Mouse (Mus musculus) MEL (cell line): Measurements from ENCODE around the gene Dlx3.

ENCODE experiments used
- BHLHE40 ChIP-seq: IDR thresholded peaks from 2 replicates; pipeline ENCODE4 v1.6.1; 2012; ENCODE audit warnings: low read depth, mild to moderate bottlenecking, inconsistent platforms, low read length, improper control_type of control experiment, borderline replicate concordance
- CTCF ChIP-seq, 3 experiments: IDR thresholded peaks in 2 of 3; conservative IDR thresholded peaks in 1 of 3; 2 replicates each; pipeline ENCODE4 v1.5.1; 2011 to 2012; ENCODE audit warnings: low read length in 3 of 3, low read depth in 2 of 3, mild to moderate bottlenecking in 2 of 3, improper control_type of control experiment in 1 of 3, inconsistent platforms in 1 of 3, mixed read lengths in 1 of 3, moderate library complexity in 1 of 3; ENCODE audit not compliant: control insufficient read depth in 1 of 3, insufficient read depth in 1 of 3, poor library complexity in 1 of 3, severe bottlenecking in 1 of 3
- ELF1 ChIP-seq: IDR thresholded peaks from 2 replicates; pipeline ENCODE4 v1.6.1; 2014; ENCODE audit warnings: low read depth, mild to moderate bottlenecking, inconsistent platforms, low read length, improper control_type of control experiment, moderate library complexity
- GATA1 ChIP-seq: IDR thresholded peaks from 2 replicates; pipeline ENCODE4 v1.6.1; 2011; ENCODE audit warnings: low read depth, low read length, improper control_type of control experiment
- HCFC1 ChIP-seq: IDR thresholded peaks from 2 replicates; pipeline ENCODE4 v1.6.1; 2012; ENCODE audit warnings: low read depth, mild to moderate bottlenecking, inconsistent platforms, low read length, improper control_type of control experiment, moderate library complexity
- MAX ChIP-seq: IDR thresholded peaks from 2 replicates; pipeline ENCODE4 v1.6.1; 2011; ENCODE audit warnings: low read length, improper control_type of control experiment
- ZKSCAN1 ChIP-seq: IDR thresholded peaks from 2 replicates; pipeline ENCODE4 v1.6.1; 2012; ENCODE audit warnings: low read depth, mild to moderate bottlenecking, inconsistent platforms, low read length, improper control_type of control experiment, moderate library complexity

DNA sequence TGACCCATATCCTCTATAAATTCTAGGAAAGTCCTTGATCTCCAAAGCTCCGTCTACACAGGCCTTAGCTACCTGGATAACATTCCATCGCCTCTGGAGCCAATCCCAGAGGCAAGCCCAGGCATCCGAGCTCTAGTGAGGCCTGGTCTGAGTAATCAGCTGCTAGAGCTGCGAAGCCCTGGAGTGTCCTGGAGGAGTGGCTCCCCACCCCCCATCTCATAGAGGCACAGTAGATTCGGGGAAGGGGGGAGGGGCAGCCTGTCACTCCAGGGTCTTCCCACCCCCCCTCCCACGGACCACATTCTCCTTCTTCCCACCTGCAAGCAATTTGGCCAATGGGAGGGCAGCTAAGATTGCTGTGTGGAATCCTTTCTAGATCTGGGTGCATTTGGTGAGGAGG is 17.4 kb downstream of the Dlx3 start:
- TF ChIP-seq MAX, result no peak
- TF ChIP-seq CTCF (IDR thresholded peaks at IDR 0.05 in 2 of 3, conservative IDR thresholded peaks at IDR 0.05 in 1 of 3; ENCODE audit: control insufficient read depth in 1 of 3, insufficient read depth in 1 of 3, low read depth in 2 of 3, low read length in 3 of 3, poor library complexity in 1 of 3, severe bottlenecking in 1 of 3), result no peak
- TF ChIP-seq ZKSCAN1, result no peak
- no peak for TF ChIP-seq GATA1
- TF ChIP-seq HCFC1, result no peak
- TF ChIP-seq BHLHE40, result no peak
- TF ChIP-seq ELF1, result no peak
